Mouse (Mus musculus): ENCODE results near the gene Spsb1. TPM values are rescaled to one million over a fixed set of nuclear protein-coding genes. Genes with fewer than 3 reads are reported as not detected.

Gene Spsb1
- total RNA-seq, 2 experiments from 2014 or later, result 5.5 to 16.1 TPM

DNA sequence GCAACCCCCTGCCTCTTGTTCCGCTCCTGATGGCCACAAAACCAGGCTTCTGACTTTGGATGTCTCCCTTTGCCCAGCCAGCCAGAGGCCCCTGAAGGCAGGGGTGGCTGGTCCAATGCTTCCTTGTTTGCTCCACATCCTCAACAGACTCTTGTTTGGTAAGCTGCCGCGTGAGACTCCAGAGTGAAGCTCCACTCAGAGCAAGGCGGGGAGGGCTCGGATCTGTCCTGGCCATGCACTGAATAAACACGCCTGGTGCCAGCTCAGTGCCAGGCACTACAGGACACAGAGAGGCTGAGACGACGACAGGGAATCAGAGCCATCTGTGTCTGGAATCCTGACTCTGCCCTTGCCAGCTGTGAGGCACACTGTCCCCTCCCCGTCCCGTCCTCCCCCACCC is 70.9 kb downstream of the Spsb1 start:
- intact Hi-C loops (cut with DNase I), result loop anchor here (2.0 kb wide), 1 partner anchor 35 kb away; no protein-coding TSS in a partner anchor
- no peak overlapping the region for H3K27ac ChIP-seq
- no peak overlapping the region for H3K4me3 ChIP-seq
- no peak for DNase-seq
- TF ChIP-seq CTCF (IDR thresholded peaks at IDR 0.05), result no peak

GRCm38 (mm10) chr4:149882139-149882916 is 72.5 kb downstream of the Spsb1 start:
- no peak for TF ChIP-seq CTCF (IDR thresholded peaks at IDR 0.05)
- intact Hi-C loops (cut with DNase I), result no loop called here
- Histone ChIP-seq H3K4me3 (no peak overlapping the region), H3K27ac (peak overlapping the region; percentile 38; the same call in 1 of the 2 replicates)
- no peak for DNase-seq

DNA sequence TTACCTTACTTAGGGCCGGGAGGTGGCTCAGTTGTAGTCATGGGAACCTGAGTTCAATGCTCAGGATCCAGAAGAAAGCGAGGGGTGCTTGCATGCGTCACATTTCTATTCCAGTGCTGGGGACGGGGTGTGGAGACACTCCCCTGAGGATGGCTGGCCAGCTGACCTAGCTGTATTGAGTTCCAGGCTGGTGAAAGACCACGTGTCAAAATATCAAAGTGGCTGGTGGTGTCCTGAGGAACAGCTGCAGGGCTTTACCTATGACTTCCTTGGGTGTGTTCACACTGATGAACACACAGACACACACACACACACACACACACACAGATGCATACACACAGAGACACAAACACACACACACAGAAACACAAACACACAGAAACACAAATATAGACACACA is 73.9 kb downstream of the Spsb1 start:
- intact Hi-C loops (cut with DNase I), result no loop called here
- H3K27ac ChIP-seq, result peak overlapping the region; percentile 64
- no peak overlapping the region for H3K4me3 ChIP-seq
- DNase-seq, result peak; percentile 65
- TF ChIP-seq CTCF (IDR thresholded peaks at IDR 0.05), result no peak

DNA sequence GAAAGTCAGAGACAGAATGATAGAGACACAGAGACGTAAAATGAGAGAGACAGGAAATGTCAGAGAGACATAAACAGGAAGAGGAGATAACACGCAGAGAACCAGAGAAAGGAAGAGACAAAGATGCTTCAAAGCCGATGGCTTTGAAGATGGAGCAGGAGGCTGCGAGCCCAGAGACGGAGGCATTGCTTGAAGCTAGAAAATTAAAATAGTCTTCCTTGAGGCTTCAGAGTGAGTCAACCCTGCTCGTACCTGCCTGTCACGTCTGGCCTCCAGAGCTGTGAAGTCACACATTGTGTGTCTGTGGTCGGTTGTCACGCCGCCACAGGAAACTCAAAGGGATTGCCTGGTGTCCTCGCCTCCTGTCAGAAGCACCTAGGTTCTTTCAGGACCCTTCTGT is 74.9 kb downstream of the Spsb1 start:
- intact Hi-C loops (cut with DNase I), result no loop called here
- H3K4me3 ChIP-seq, result no peak overlapping the region
- DNase-seq, result no peak
- no peak overlapping the region for H3K27ac ChIP-seq
- no peak for TF ChIP-seq CTCF (IDR thresholded peaks at IDR 0.05)

- Histone ChIP-seq H3K27ac (peak overlapping the region; percentile 61; the same call in 1 of the 2 replicates), H3K4me3 (no peak overlapping the region)
- DNase-seq, result peak; percentile 51
- no peak for TF ChIP-seq CTCF (IDR thresholded peaks at IDR 0.05)
- intact Hi-C loops (cut with DNase I), result no loop called here
Observed at GRCm38 (mm10) chr4:149878021-149878449, 76.8 kb downstream of the Spsb1 start.

DNA sequence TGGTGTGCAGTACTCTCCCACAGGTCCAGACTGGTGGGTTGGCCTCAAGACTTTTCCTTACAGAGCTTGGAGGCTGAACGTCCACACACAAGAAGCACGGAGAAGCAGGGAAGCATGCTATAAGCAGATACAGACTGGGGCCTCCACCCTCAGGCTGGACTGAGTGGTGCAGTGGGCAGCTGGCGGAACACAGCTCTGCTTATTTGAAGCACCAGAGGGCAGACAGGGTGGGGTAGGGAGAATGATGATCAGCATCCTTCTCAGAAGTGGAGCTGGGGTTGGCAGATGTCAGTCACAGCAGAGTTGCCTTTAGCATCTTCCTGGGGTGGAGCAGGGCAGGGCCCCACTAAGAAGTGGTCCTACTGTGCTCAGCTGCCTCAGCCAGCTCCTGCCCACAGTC is 77.6 kb downstream of the Spsb1 start:
- intact Hi-C loops (cut with DNase I), result no loop called here
- DNase-seq, result no peak
- TF ChIP-seq CTCF (IDR thresholded peaks at IDR 0.05), result no peak
- H3K27ac ChIP-seq, result peak overlapping the region; percentile 61
- no peak overlapping the region for H3K4me3 ChIP-seq

GRCm38 (mm10) chr4:149876761-149877160 is 78.1 kb downstream of the Spsb1 start:
- peak overlapping the region; percentile 61 for H3K27ac ChIP-seq
- no peak overlapping the region for H3K4me3 ChIP-seq
- intact Hi-C loops (cut with DNase I), result no loop called here
- peak; percentile 82 for DNase-seq
- no peak for TF ChIP-seq CTCF (IDR thresholded peaks at IDR 0.05)

DNA sequence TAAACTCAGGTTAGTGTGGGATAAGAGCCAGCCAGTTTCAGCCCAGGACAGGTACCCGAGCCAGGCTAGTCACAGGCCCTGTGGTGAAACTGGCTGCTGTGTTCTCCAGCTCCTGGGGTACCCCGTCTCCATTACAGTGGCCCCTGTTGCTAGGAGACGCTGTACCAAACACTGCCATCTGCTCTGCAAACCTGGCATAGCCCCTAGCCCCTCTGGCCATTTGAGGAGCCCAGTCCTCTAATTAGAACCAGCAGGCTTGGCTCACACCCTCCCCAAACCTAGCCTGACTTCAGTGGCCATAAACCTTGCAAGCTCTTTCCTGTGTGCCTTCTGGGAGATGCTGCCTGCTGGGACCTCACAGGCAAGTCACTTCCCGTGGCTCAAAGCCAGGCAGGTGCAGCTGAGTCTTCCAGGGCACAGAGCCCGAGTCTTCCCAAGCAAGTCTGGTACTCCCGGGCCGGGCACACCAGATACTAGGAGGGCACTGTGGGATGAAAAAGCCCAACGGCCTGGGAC is 78.8 kb downstream of the Spsb1 start:
- TF ChIP-seq CTCF (IDR thresholded peaks at IDR 0.05), result no peak
- peak overlapping the region; percentile 61 for H3K27ac ChIP-seq
- intact Hi-C loops (cut with DNase I), result no loop called here
- H3K4me3 ChIP-seq, result no peak overlapping the region
- peak; percentile 75 for DNase-seq

DNA sequence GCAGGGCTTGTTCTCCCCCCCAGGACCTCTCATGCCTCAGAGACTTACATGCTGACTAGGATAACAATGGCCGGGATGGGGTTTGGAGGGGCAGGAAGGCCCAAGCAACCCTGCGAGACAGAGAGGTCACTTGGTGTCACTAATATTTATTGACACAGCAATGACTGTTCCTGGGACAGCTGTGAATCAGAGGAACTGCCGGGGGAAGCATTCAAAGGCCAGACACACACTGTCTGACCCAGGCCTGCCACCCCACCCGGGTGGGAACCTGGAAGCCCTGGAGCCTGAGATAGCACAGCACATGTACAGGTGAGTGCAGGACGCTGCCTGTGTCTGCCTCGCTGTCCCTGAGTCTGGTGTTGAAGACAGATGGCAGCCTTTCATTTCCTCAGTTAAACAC is 79.5 kb downstream of the Spsb1 start:
- TF ChIP-seq CTCF (IDR thresholded peaks at IDR 0.05), result no peak
- intact Hi-C loops (cut with DNase I), result no loop called here
- H3K27ac ChIP-seq, result peak overlapping the region; percentile 61
- no peak for DNase-seq
- H3K4me3 ChIP-seq, result no peak overlapping the region

DNA sequence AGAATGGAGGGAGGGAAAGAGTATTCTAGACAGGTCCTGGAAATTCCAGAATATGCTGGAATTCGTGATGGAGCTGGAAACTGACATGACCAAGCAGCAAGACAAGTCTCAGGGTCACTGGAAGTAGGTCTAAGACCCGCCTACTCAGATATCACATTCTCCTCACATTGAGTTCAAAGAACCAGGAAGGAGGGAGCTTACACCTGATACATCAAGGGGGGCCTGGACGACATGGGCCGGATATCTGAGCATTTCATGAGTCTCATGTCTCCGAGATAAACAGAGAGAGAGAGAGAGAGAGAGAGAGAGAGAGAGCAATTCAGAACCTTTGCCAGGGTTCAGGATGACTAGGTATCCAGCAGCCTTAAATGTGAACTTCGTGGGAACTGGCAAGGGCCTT is 82.6 kb downstream of the Spsb1 start:
- no peak overlapping the region for H3K4me3 ChIP-seq
- no peak overlapping the region for H3K27ac ChIP-seq
- no peak for DNase-seq
- no peak for TF ChIP-seq CTCF (IDR thresholded peaks at IDR 0.05)
- intact Hi-C loops (cut with DNase I), result no loop called here

DNA sequence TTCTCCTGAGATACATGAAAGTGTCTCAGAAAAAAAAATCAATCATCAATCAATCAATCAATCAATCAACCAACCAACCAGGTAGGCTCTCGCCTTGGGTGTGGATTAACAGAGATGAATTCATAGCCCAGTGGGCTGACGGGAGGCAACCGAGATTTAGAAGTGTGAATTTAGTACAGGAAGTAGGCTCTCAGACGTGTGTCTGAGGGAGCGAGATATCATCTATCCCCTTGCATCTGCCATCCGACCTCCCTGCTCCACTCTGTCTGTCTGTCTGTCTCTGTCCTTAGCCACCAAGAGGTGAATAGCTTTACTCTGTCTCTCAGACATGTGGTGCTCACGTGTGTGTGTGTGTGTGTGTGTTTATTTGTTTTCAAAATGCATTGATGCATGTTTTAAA is 83.3 kb downstream of the Spsb1 start:
- intact Hi-C loops (cut with DNase I), result no loop called here
- TF ChIP-seq CTCF (IDR thresholded peaks at IDR 0.05), result no peak
- no peak for DNase-seq
- no peak overlapping the region for H3K4me3 ChIP-seq
- no peak overlapping the region for H3K27ac ChIP-seq

DNA sequence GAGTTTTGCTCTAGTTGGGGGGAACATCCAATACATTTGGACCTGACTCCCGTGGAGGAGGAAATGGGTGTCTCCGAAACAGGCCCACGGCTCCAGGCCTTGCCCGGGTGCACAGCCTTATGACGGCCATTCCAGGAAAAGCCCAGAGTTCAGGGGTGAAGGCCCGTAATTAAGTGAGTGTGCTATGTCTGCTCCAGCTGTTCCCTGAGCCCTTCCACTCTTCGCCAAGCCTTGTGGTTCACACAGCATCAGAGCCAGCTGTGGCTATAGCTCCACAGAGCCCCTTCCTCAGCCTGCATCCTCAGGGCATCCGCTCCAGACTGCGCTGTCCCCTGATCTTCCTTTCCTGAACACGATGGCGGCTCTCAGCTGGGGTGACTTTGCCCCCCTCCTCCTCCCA is 83.8 kb downstream of the Spsb1 start:
- H3K27ac ChIP-seq, result no peak overlapping the region
- DNase-seq, result no peak
- intact Hi-C loops (cut with DNase I), result no loop called here
- no peak overlapping the region for H3K4me3 ChIP-seq
- no peak for TF ChIP-seq CTCF (IDR thresholded peaks at IDR 0.05)

DNA sequence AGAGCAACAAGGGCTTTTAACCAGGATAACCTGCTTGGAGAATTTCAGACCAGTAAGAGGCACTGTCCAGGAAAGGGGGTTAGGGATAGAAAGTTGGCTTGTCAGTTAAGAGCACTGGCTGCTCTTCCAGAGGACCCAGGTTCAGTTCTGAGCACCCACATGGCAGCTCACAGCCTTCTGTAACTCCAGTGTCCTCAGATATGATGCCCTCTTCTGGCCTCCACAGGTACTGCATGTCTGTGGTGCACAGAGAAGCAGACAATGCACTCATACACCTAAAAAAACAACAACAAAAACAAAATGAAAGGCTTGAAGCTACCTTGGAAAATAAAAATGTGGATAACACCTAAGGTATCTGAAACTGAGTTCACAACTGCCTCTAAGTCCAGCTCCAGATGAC is 84.4 kb downstream of the Spsb1 start:
- Histone ChIP-seq H3K27ac (no peak overlapping the region), H3K4me3 (no peak overlapping the region)
- no peak for DNase-seq
- peak; percentile 50 for TF ChIP-seq CTCF (IDR thresholded peaks at IDR 0.05)
- intact Hi-C loops (cut with DNase I), result no loop called here

DNA sequence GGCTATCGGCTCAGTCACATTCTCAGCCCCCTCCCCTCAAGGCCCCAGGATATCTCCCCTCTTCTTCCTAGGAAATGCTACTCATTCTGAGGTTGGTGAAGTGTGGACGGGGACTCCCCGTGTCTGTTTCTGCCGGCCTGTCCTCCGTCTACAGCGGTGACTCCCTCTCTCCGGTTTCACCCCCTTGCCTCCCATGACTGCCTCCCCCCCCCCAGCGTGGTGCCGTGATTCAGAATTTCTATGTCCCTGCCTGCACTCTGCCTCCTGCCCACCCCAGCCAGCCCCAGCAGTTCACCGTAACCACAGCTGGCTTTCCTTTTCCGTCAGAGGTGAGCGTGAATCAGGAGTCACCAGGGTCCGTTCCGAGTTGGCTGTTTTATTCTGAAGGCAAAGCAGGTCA is 86.1 kb downstream of the Spsb1 start:
- no peak for DNase-seq
- Histone ChIP-seq H3K27ac (peak overlapping the region; percentile 28), H3K4me3 (no peak overlapping the region; the same call in 1 of the 2 replicates)
- no peak for TF ChIP-seq CTCF (IDR thresholded peaks at IDR 0.05)
- intact Hi-C loops (cut with DNase I), result no loop called here
